Mouse (Mus musculus) frontal cortex, postnatal 10 days (tissue): ENCODE data around the gene Ropn1.

Experiments used
- DNase-seq, 2 experiments: peaks; one replicate each; pipeline ENCODE4 v3.0.0; 2022; ENCODE audit warnings: low spot score in 2 of 2, mixed read lengths in 1 of 2

The Ropn1 gene

DNA sequence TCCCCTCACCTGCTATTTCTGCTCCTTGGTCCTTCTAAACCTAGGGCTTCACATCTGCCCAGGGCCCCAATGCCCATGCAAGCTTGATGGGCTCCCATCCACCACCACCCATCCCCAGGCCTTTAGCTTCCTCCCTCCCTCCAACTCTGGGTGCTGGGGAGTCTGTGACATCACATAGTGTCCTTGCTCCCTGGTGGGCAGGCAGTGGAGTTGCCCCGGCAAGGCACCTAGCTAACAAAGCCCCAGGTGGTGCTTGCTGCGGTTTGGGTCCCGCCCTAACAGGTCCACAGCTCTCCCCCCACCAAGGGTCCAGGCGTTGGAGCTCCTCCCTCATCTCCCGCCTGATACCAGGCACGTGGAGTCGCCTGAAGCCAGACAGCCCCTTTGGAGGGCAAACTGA is at the start of gene Ropn1:
Gene Ropn1, plus strand, starts transcription at position 301 of the 400 bp plus-strand sequence.
- DNase-seq: no peak

DNA sequence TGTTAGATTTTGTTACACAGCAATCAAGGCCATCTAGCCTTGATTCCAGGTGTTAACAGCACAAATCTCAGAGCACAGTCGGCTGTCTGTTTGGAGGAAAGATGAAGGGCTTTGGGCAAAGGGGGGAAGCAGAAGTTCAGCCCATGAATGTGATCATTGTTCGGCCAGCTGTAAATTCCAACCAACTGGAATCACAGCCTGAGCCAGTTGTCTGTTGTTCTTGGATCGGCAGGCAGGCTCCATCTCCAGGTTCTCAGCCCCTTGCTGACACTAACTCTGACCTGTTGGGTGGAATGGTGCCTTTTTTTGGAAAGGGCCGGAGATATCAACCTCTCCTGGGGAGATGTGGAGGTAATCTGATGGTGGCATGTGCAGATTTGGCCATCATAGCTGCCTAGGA is 47.8 kb upstream of the Ropn1 start:
- DNase-seq: no peak

DNA sequence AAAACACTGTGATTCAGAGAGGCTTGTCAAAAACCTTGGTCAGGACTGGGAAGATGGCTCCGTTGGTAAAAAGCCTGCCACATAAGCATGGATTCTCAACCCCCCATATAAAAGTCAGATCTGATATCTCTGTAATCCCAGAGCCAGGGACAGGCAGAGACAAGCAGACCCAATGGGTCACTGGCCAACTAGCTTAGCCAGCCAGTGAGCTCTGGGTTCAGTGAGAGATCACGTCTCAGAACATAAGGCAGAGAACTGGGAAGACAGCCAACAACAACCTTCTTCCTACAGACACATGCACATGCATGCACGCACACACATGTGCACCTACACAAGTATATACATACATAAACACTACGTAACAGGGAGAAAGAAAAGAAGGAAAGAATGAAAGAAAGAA is 46.6 kb upstream of the Ropn1 start:
- DNase-seq: no peak

DNA sequence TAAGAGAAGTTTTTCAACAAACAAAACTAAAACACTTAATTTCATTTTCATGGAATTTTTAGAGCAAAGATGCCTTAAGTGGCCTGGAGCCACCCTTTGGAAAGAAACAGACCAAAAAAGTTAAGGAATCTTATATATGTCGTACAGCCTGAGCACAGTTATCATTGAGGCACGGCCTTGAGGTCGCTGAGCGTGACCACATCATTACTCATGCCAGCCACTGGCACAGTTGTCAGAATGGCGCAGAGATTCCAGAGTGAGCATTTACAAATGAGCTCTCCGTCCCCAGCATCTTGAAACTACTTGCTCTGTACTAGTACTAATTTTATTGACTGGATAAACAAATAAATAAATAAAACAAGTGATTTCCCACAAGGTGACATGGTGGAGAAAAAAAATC is 45.9 kb upstream of the Ropn1 start:
- DNase-seq: no peak

DNA sequence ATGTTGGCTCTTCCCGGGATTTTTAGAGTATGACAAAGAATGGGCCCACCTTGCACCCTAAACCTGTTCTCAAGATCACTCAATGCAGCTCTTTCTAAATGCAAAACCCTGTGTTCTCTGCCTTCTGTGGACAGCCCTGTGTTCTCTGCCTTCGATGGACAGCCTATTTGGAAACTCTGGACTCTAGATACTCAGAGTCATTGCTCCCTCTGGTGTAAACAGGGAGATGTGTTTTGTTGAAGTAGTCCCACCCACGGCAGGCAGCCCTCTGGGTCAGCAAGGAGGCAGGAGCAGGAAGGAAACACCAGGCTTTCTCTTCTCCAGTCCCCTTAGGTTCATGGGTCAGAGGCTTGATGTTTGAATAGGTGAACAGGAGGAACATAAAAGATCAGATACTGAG is 44.0 kb upstream of the Ropn1 start:
- no peak for DNase-seq

DNA sequence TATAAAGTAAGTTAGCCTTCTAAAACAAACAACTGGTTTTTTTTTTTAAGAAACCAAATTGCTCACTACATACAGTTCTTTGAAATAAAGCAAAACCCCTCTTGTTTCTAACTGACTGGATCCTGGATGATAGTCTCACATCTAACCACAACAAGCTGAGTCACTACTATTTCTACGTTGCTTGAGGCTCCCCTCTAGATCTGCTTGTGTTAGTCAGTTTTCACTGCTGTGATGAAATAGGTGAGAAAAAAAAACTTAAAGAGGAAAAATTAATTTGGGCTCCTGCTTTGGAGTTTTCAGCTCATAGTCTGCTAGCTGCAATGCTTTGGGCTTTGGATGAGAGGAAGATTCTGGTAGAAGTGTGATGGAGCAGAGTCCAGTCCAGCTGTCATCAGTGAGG is 39.6 kb upstream of the Ropn1 start:
- no peak for DNase-seq

DNA sequence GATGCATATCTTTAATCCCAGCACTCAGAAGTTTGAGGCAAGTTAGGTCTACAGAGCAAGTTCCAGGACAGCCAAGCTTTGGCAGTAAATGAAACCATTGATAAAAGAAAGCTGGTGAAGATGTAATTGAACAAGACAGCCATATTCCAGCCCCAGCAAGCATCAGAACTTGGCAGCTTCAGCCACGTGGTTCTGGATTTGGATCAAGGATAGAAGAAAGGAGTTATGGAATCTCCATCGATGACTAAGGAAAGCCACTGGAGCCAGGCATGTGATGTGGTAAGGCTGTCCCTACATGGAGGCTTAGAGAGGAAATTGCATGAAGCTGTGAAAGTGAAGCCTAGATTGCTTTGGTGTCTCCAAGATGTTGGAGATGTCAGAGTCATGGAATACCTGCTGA is 35.7 kb upstream of the Ropn1 start:
- no peak for DNase-seq

DNA sequence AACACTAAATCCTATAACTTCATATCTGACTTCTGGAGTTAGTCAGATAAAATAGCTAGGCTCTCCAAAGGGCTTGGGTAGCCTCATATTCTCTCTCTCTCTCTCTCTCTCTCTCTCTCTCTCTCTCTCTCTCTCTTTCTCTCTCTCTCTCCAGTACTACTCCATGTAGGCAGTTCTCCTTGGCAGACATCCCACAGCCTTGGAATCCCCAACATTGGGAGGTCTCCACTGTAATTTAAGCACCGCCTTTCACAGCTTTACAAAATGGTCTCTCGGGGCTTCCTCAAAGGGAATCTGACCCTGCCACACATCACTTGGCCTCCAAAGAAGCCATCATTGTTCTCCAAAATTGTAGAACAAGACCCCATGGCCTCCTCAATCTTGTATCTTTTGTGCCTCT is 22.1 kb upstream of the Ropn1 start:
- no peak for DNase-seq

DNA sequence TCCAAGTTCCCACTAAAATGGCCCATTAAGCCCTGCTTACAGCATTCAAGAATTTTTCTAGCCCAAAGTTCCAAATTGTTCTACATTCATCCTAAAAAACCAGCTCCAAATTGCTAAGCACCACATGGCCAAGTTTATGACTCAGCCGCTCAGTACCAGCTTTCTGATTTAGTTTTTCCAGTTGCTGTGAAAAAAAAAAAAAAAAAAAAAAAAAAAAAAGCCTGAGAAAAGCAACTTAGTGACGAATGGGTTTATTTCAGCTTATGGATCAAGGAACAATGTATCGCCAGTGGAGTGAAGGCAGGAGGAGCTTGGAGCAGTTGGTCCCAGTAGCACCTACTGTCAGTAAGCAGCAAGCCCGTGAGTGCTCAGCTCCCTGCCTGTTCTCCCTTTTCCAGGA is 21.3 kb upstream of the Ropn1 start:
- no peak for DNase-seq

DNA sequence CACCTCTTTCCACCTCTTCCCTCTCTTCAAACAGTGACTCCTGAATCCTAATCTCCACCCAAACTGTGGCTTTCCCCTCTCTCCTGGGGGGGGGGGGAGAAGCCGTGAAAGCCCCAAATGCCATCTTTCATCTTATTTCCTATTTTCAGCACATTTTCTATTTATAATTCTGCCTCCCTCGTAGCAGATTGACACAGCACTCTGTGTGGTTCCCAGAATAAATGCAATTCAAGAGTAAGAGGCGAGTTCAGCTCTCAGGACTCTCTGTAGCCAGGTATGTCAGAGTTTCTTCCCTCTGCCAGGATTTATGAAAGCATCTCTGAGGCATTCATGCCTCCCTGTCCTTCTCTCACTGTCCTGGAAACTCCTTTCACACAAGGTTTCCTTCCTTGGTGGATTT is 14.2 kb upstream of the Ropn1 start:
- DNase-seq: no peak

DNA sequence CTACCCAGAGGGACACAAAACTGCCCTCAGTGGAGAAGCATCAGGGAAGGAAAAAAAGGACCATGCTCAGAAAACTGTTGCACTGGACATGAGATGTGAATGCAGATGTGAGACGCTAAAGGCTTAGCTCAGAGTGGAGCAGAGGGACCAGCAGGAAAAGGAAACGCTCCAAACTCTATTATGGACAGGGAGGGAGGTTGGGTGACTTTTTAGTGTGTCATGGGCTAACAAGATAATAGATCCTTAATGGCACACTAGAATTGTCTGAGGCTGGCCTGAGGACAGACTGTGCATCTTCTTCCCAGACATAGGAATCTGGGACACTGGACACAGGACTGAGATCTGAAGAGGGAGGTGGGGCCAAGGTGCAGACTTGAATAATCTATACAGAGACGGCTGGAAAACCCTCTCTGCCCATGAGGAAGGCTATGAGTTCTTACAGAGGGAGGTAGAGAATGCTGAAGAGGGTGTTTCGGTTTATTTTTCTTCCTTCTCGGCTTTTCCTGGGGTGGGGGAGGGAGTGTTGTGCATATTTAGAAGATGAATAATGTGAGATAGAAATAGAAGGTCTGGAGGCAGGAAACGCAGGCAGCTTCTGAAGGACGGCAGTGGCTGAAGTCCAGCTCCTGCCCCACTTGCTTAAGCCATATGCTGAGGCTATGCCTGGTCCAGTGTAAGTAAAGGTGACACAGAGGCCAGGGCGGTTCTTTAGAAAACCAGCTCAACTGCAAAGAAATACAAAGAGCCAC is 6.0 kb upstream of the Ropn1 start:
- DNase-seq: peak in 1 of 2 experiments; percentile 20

DNA sequence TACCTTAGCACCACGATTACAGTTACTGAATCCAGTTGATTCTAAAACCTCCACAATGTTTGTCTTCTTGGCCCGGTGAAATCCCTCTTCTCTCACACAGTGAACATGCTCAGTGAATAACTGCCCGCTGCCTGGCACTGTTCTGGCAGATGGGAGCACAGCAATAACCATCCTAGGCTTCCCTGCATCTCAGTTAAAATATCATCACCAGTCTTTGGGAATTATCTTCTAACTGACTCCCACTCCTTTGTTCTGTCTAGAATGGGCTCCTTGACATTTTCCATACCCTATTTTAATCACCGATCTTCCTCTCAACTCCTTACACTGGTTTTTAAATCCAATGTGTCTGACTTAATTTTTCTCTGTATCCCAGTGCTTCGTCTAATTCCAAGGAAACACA is 3.3 kb downstream of the Ropn1 start:
- no peak for DNase-seq

DNA sequence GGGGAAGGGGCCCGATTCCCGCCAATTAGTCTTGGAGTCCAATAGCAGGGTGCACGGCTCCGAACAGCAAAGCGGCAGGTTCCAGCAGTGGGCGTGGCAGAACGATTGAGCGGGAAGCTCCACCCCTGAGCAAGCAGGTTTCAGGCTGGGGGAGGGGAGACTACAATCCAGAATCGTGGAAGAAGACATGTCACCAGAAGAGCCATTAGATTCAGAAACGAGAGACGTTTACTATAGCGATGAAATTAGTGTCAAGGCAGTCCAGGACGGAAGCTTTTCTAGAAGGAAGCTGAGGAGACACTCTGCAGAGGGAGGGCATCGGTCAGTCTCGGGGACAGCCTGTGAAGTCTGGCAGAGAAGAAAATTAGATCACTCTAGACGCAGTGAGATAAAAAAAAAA is 7.8 kb downstream of the Ropn1 start:
- DNase-seq: peak in 1 of 2 experiments; percentile 25

DNA sequence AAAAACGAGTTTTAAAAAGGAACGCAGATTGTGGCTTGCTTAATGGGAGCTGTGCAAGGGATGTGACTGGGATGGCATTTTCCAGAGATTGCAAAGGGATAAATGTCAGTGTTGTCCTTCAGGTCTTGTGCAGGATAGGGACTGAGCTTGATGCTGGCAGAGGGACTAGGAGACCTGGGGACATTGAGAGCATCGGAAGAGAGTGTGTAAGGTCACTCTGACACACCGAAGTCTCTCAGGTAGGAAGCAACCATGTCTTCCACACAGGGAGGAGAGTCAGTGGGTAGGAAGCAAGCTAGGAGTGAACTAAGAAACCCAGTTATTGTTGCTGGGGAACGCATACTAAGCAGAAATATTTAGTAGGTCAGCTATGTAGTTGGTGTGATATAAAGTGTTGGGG is 8.3 kb downstream of the Ropn1 start:
- no peak for DNase-seq

DNA sequence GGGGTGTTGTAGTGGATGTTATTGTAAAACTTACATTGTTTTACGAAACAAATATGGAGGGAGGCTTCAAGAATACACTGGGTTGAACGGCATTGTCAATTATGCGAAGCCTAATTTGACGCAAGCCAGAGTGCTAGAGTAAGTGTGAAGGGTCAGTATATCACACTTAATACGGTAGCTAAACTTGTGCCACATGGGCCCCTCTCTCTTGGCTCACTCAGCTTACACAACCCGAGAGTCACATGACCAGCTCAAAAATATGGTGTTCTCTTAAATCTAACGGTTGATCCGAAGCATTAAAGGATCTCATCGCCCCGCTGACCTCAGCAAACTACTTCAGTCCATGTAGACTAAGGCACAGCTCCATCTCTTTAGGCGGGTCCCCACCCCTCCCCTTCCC is 8.7 kb downstream of the Ropn1 start:
- DNase-seq: no peak

DNA sequence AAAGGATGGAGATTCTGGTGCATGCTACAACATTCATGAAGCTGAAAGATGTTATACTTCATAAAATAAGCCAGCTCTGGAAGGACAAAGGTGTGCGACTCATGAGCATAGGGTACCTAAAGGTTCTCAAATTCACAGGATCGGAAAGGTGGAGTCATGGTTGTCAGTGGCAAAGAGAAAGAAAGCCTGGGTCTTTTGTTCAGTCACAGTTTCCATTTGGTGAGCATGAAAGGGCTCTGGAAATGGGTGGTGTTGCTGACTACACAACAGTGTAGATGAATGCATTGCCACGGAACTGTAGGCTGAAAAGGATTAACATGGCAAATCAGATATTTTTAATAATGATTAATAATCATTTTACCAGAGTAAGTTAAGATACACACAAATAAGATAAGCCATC is 14.8 kb downstream of the Ropn1 start:
- DNase-seq: no peak

DNA sequence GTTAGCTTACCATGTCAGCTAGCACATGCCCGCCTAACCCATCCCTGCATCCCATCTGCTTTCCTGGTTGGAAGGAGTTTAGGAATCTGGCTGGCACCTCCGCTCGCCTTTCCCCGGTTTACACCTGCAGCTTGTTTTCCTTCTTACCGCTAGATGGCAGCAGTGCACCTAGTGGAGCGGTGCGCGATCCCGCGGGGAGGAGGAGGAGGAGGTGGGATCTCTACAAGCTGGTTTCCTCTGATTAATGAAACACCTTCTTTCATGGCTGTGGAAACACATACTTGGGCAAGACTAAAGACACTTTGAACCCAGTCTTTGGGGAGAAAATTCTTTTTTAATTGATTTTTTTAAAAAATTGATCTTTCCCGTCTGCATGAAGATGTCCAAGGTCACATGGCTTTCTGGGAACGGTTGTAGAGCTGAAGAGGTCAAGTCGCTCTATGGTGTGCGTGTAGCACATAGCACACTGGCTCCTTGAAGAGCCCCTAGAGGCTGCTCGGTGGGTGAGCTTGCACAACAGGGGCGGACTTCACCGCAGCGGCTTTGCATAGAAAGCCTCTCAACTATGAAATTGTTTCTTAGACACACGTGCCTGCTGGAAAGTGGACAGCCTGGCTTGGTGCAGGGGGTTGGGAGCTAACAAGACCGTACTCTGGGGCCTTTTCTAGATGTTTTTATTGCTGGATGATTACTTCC is 17.5 kb downstream of the Ropn1 start:
- peak; percentile 38 to 64 for DNase-seq

DNA sequence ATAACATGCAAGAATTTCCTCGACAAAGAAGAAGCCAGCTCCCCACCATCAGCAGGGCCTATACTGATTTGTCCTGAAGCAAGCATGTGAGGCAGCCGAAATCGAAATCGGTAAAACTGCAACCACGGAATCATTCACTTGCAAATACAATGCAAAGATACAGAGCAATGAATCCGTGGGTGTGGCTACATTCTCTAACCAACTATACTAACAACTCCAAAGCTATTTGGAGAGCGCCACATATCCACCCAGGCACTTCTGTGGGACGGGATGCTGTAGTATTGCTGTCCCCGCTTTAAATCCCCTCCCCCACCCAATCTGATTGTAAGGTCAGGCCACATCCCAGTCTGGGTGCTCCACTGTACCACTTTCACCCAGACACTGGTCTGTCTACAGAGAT is 18.6 kb downstream of the Ropn1 start:
- no peak for DNase-seq

DNA sequence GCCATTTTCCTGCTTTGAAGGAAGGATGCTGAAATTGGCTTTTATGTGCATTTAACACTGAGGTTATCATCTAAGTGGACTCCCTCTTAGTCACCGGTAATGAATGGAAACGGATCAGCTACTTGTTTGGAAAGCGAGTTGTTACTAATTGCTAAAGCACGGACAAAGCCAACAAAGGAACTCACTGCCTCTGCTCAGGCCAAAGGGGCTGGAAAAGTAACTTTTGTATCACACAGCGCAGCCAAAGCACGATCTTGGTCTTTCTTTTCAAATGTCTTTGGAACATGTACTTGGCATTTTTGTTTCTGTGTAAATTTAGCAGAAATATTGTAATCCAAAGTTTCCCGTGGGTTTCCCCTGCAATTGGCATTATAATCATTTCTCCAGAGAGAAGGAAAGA is 22.2 kb downstream of the Ropn1 start:
- no peak for DNase-seq

DNA sequence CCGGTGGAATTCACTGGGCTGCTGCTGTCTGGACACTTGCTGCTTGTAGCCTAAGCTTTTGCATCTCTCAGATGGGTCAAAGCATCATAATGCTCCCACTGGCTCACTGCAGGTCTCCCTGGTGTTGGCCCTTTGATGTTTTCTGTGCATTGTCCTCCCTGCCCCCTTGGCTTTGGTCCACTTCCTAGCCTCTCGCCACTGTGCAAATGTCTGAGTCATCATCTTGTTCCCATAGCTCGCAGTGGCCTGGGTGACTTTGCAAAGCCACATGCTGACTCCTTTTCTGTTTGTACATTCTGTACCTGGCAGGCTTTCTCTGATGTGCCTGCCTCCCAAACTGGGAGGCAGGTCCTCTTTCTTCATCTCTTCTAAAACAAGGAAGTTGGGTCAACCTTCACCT is 23.1 kb downstream of the Ropn1 start:
- DNase-seq: no peak

DNA sequence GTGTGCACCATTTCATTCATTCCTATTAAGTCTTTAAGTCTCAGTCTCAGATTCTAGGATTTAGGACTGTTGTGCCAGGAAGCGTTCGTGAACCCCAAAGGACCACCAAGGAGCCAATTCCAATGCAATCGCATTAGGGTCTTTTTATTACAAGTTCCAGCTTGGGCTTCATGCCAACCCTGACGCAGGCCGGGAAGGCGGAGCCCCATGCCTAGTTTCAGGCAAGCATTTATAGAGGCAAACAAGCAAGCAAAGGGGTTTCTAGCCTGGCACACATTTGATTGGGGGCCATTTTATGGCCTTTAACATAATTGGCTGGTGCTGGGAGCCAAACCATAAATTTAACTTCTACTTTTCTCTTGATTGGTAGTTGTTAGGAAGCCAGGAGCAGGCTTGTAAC is 24.6 kb downstream of the Ropn1 start:
- DNase-seq: no peak

DNA sequence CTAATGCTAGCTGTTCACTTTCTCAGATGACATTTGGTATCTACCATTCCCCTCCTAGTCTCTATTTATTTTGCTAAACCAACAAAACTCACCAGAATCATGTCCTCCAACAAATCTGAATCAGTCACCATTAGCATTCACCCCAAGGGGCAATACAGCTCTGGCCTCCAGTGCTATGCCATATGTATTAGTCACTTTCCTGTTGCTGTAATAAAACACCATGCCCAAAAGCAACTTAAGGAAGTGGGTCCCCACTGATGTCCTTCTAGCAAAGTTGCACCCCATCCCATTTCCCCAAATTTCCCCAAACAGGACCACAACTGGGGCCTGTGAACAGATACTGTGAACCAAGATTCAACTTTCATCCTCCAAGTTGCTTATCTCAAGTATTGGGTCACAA is 32.1 kb downstream of the Ropn1 start:
- DNase-seq: no peak

DNA sequence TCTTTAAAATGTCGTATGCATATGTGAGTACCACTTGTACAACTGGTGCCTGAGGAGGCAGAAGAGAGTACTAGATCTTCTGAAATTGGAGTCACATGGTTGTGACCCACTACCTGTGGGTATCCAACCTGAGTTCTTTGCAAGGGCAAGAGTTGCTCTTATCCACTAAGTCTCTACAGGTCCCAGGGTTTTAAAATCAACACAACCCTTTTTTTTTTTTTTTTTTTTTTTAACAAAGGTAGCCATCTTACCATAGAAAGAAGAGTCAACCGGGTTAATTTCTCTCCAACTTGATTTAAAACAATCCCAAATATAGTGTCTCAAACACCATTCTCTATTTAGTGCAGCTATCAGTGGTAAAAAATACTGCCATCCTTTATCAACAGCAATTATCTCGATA is 40.2 kb downstream of the Ropn1 start:
- no peak for DNase-seq
